Mouse (Mus musculus) thymus, adult 2 months (tissue): Measurements from ENCODE around the gene Prkg2.

Experiments used
- CTCF ChIP-seq: fragments of 200-500 bp; IDR thresholded peaks from 2 replicates; pipeline ENCODE4 v1.5.1; 2012; ENCODE audit warnings: mild to moderate bottlenecking, control low read depth, low read length, moderate library complexity, borderline replicate concordance; ENCODE audit not compliant: control insufficient read depth, poor library complexity, insufficient read depth; ENCODE audit errors: extremely low read depth
- POLR2A ChIP-seq: fragments of 200-500 bp; IDR thresholded peaks from 2 replicates; pipeline ENCODE4 v1.6.1; 2012; ENCODE audit warnings: mild to moderate bottlenecking, low read length, control low read depth, moderate library complexity; ENCODE audit not compliant: control insufficient read depth, poor library complexity, insufficient read depth; ENCODE audit errors: extremely low read depth

DNA sequence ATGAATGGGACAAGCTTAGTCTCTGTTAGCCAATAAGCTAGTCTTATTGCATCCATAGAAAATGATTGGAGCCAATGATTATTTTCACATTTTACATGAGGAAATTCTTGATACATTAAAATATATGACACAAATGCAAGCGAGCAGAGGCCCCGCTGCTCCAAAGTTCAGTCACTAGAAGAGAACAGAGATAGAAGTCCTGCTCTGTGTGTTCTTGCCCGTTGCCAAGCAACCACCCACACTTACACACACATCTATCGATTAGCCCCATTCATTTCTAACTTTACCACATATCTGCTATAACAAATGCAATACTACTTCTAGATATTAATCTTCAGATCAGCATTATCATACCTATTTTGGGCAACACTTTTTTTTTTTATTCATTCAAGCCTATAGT, 85.6 kb downstream of the Prkg2 start:
- no peak for TF ChIP-seq CTCF
- TF ChIP-seq POLR2A = no peak
